Mouse (Mus musculus) stomach, postnatal 0 days (tissue): ENCODE data around the gene Fgfr2. TPM values are rescaled to one million over a fixed set of nuclear protein-coding genes. Genes with fewer than 3 reads are reported as not detected.
A peak's percentile ranks its signal among the peaks of the same experiment; 100 is the strongest.

Experiments used
- ATAC-seq: fragments of 200-750 bp; cut with Nextera tagmentation; 2 replicates; pipeline ENCODE4 v1.8.0; 2017; ENCODE audit not compliant: low FRiP score, low TSS enrichment
- DNase-seq: peaks from one replicate; pipeline ENCODE4 v3.0.0-alpha.2; 2016; ENCODE audit warnings: low spot score
- H3K27ac ChIP-seq: fragments of 300-500 bp; sonication (generic); replicated peaks from 2 replicates; pipeline ENCODE4 v1.5.1; 2014; ENCODE audit warnings: mild to moderate bottlenecking, control low read depth
- H3K27me3 ChIP-seq: fragments of 300-500 bp; sonication (generic); 2 replicates; pipeline ENCODE4 v1.6.1; 2014; ENCODE audit warnings: low read length; ENCODE audit not compliant: control insufficient read depth, insufficient read depth
- H3K36me3 ChIP-seq: fragments of 300-500 bp; sonication (generic); 2 replicates; pipeline ENCODE4 v1.6.1; 2014; ENCODE audit warnings: low read length, mixed read lengths; ENCODE audit not compliant: control insufficient read depth, insufficient read depth
- H3K4me1 ChIP-seq: fragments of 300-500 bp; sonication (generic); replicated peaks from 2 replicates; pipeline ENCODE4 v1.6.1; 2014; ENCODE audit warnings: antibody characterized with exemption; ENCODE audit not compliant: control insufficient read depth, insufficient read depth
- H3K4me2 ChIP-seq: fragments of 300-500 bp; sonication (generic); replicated peaks from 2 replicates; pipeline ENCODE4 v1.6.1; 2014; ENCODE audit warnings: low read depth, mild to moderate bottlenecking, control low read depth, moderate library complexity
- H3K4me3 ChIP-seq: fragments of 300-500 bp; sonication (generic); 2 replicates; pipeline ENCODE4 v1.5.1; 2014; ENCODE audit warnings: low read depth, low read length, control low read depth
- H3K9ac ChIP-seq: fragments of 300-500 bp; sonication (generic); 2 replicates; pipeline ENCODE4 v1.6.1; 2014; ENCODE audit warnings: mild to moderate bottlenecking, low read length, control low read depth, mixed read lengths
- H3K9me3 ChIP-seq: fragments of 300-500 bp; sonication (generic); 2 replicates; pipeline ENCODE4 v1.6.1; 2016; ENCODE audit warnings: low read length; ENCODE audit not compliant: control insufficient read depth
- CTCF ChIP-seq: IDR thresholded peaks from 2 replicates; pipeline ENCODE4 v1.5.1; 2016; ENCODE audit warnings: antibody characterized with exemption, low read depth, mild to moderate bottlenecking, moderate library complexity
- EP300 ChIP-seq: optimal IDR thresholded peaks from 2 replicates; pipeline ENCODE3; 2016; ENCODE audit warnings: antibody characterized with exemption
- WGBS: fragments of 180-500 bp; shearing (Covaris S2); extraction: QIAGEN DNeasy Blood & Tissue Kit; methylation state at CpG from one replicate; pipeline ENCODE4 v1.1.7; 2014; 5-methylcytosine and 5-hydroxymethylcytosine counted together
- polyA plus RNA-seq: library from polyadenylated mRNA; unstranded; fragments of >200 nt; fragmentation: Nextera tagmentation; extraction: Ambion mirVana; gene quantifications from 2 replicates; pipeline ENCODE4 v1.2.1, GENCODE M21; 2015

The Fgfr2 gene
- polyA plus RNA-seq, 1 experiment from 2014 or later, result 60.8 TPM

- H3K9me3 ChIP-seq, result no peaks in the 10 kb centered on the region
- ATAC-seq (no peak), DNase-seq (no peak)
- 75% methylated on average over 8 of the region's 8 CpGs for WGBS
- TF ChIP-seq CTCF (no peak), EP300 (no peak)
- H3K9ac ChIP-seq, result no peak overlapping the region
- peaks cover 21% of the 10 kb centered on the region for H3K4me1 ChIP-seq
- H3K27me3 ChIP-seq, result no peaks in the 10 kb centered on the region
- no peak overlapping the region for H3K4me2 ChIP-seq
- no peak overlapping the region for H3K4me3 ChIP-seq
- H3K36me3 ChIP-seq, result no peaks in the 10 kb centered on the region; the same call in 1 of the 2 replicates
- no peak overlapping the region for H3K27ac ChIP-seq
Observed at GRCm38 (mm10) chr7:133009676-133010075, 113.5 kb downstream of the Fgfr2 start.

- H3K27me3 ChIP-seq, result no peaks in the 10 kb centered on the region
- H3K4me1 ChIP-seq, result peaks cover 16% of the 10 kb centered on the region
- WGBS, result 85% methylated on average over 4 of the region's 4 CpGs
- no peak overlapping the region for H3K4me3 ChIP-seq
- H3K36me3 ChIP-seq, result no peaks in the 10 kb centered on the region; the same call in 1 of the 2 replicates
- no peaks in the 10 kb centered on the region for H3K9me3 ChIP-seq
- no peak for DNase-seq
- no peak overlapping the region for H3K27ac ChIP-seq
- ATAC-seq, result no peak
- TF ChIP-seq CTCF (no peak), EP300 (no peak)
- no peak overlapping the region for H3K4me2 ChIP-seq
- H3K9ac ChIP-seq, result no peak overlapping the region
Observed at GRCm38 (mm10) chr7:133008663-133009062, 114.5 kb downstream of the Fgfr2 start.

GRCm38 (mm10) chr7:133007343-133007742 is 115.8 kb downstream of the Fgfr2 start:
- Histone ChIP-seq H3K27me3 (no peaks in the 10 kb centered on the region), H3K9ac (no peak overlapping the region), H3K4me1 (peaks cover 14% of the 10 kb centered on the region), H3K4me2 (no peak overlapping the region), H3K4me3 (no peak overlapping the region), H3K9me3 (no peaks in the 10 kb centered on the region), H3K36me3 (no peaks in the 10 kb centered on the region; the same call in 1 of the 2 replicates), H3K27ac (peak overlapping the region; percentile 61)
- 26% methylated on average over 11 of the region's 11 CpGs for whole genome bisulfite sequencing
- 0 out of 2 replicates have a peak, but pooled peaks have one; percentile 7 for ATAC-seq
- TF ChIP-seq EP300 (no peak), CTCF (no peak)
- DNase-seq, result peak; percentile 53

- 76% methylated on average over 7 of the region's 7 CpGs for WGBS
- ATAC-seq, result no peak
- DNase-seq, result no peak
- Histone ChIP-seq H3K4me3 (no peak overlapping the region), H3K36me3 (no peaks in the 10 kb centered on the region; the same call in none of the 2 replicates), H3K4me2 (no peak overlapping the region), H3K27ac (no peak overlapping the region), H3K4me1 (peaks cover 4% of the 10 kb centered on the region), H3K9me3 (no peaks in the 10 kb centered on the region), H3K27me3 (no peaks in the 10 kb centered on the region), H3K9ac (no peak overlapping the region)
- TF ChIP-seq EP300 (no peak), CTCF (no peak)
Observed at GRCm38 (mm10) chr7:133005772-133006171, 117.4 kb downstream of the Fgfr2 start.

DNA sequence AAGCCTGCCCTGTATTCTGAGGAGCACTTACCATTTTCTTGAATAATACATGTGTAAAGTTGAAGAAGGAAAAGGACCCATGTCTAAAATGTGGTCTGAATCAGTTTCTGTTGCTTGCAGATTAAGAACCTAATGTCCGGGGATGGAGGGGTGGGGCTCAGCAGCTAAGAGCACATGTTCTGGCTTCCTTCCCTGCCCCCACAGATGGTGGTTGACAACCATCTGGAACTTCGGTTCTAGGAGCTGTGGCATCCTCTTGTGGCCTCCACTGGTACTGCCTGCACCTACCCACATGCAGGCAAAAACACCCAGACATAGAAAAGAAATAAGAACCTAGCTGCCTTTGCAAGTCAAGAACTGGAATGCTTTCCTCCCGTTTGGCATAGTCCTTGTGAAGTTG is 119.7 kb downstream of the Fgfr2 start:
- ATAC-seq, result peak; percentile 76
- 12% methylated on average over 3 of the region's 3 CpGs for WGBS
- peaks cover 4% of the 10 kb centered on the region for H3K4me1 ChIP-seq
- H3K9me3 ChIP-seq, result no peaks in the 10 kb centered on the region
- H3K27me3 ChIP-seq, result no peaks in the 10 kb centered on the region
- peaks cover 8% of the 10 kb centered on the region for H3K36me3 ChIP-seq
- no peak overlapping the region for H3K27ac ChIP-seq
- no peak overlapping the region for H3K4me3 ChIP-seq
- TF ChIP-seq EP300 (no peak), CTCF (peak; percentile 97)
- H3K4me2 ChIP-seq, result no peak overlapping the region
- peak; percentile 85 for DNase-seq
- no peak overlapping the region for H3K9ac ChIP-seq

DNA sequence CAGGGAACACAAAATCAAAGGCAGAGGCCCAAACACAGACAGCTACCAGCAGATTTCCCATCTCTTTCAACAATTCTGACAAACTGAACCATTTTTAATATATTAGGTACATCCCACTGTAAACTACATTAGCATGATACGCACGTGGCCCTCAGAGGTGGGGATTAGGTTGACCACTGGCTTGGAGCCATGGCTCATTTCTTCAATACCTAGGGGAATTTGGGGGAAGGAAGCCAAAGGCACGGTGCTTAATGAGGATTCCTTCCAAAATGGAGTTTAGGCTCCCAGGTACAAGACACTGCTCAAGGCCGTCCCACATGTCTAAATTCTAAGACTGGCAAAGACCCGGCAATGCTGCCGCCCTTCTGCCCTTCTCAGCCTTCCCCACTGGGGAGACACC is 120.9 kb downstream of the Fgfr2 start:
- H3K4me3 ChIP-seq, result no peak overlapping the region
- WGBS, result 81% methylated on average over 6 of the region's 6 CpGs

More for the DNA sequence above, 120.9 kb downstream of the Fgfr2 start:
- ATAC-seq (no peak), DNase-seq (no peak)
- H3K9ac ChIP-seq, result no peak overlapping the region
- no peaks in the 10 kb centered on the region for H3K27me3 ChIP-seq
- no peak for TF ChIP-seq EP300
- TF ChIP-seq CTCF, result no peak
- H3K36me3 ChIP-seq, result peaks cover 14% of the 10 kb centered on the region
- no peaks in the 10 kb centered on the region for H3K4me1 ChIP-seq
- no peak overlapping the region for H3K4me2 ChIP-seq
- no peaks in the 10 kb centered on the region for H3K9me3 ChIP-seq
- H3K27ac ChIP-seq, result no peak overlapping the region
